Mouse (Mus musculus) heart, postnatal 0 days (tissue): ENCODE measurements around the gene Cacna1c.

ENCODE experiments used
- CTCF ChIP-seq: IDR thresholded peaks from 2 replicates; pipeline ENCODE4 v1.5.1; 2016; ENCODE audit warnings: antibody characterized with exemption, control low read depth, low read depth
- EP300 ChIP-seq: IDR thresholded peaks from 2 replicates; pipeline ENCODE4 v1.6.1; 2016; ENCODE audit warnings: antibody characterized with exemption, low read depth

DNA sequence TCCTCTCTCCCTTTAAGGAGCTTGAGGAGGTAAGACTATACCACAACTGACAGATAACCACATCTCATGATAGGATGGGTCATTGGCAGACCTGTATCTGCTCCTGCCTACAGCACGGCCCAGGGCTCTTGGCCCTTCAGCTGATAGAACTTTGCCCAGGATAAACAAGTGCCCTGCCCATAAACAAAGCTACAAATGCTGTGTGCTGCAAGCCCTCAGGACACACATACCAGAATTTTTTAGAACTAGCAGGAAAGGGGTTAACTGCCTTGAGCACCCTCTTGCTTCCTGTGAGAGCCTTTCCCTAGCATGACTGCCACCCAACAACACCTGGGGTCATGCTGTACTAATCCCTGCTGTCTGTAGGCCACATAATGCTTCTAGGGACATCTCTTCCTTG lies 68.1 kb downstream of the Cacna1c start:
- TF ChIP-seq CTCF (no peak), EP300 (no peak)
